Mouse (Mus musculus) small intestine, adult 2 months (tissue): ENCODE results near the gene Cmpk1. TPM values are rescaled to one million over a fixed set of nuclear protein-coding genes. Genes with fewer than 3 reads are reported as not detected.
"Not testable (repeated sequence)": the region's sequence is repeated elsewhere in the genome, so short reads cannot be mapped to it uniquely, and the experiment has no call there.

ENCODE experiments used
- H3K27ac ChIP-seq: fragments of 200-500 bp; 2 replicates; pipeline ENCODE4 v1.5.1; 2012; ENCODE audit warnings: low read depth, low read length, control low read depth, inconsistent platforms; ENCODE audit not compliant: insufficient read depth
- H3K27me3 ChIP-seq: fragments of 200-500 bp; 2 replicates; pipeline ENCODE4 v1.6.1; 2012; ENCODE audit warnings: mild to moderate bottlenecking, moderate library complexity, low read length, inconsistent platforms; ENCODE audit not compliant: control insufficient read depth, insufficient read depth
- H3K36me3 ChIP-seq: fragments of 200-500 bp; 2 replicates; pipeline ENCODE4 v1.6.1; 2012; ENCODE audit warnings: mild to moderate bottlenecking, low read length, control low read depth, inconsistent platforms; ENCODE audit not compliant: control insufficient read depth, insufficient read depth
- H3K4me1 ChIP-seq: fragments of 200-500 bp; 2 replicates; pipeline ENCODE4 v1.6.1; 2012; ENCODE audit warnings: low read length, inconsistent platforms, mixed read lengths; ENCODE audit not compliant: control insufficient read depth, insufficient read depth, insufficient read length
- H3K4me3 ChIP-seq: fragments of 200-500 bp; 2 replicates; pipeline ENCODE4 v1.5.1; 2012; ENCODE audit warnings: low read depth, mild to moderate bottlenecking, control low read depth, inconsistent platforms, low read length, moderate library complexity
- CTCF ChIP-seq: fragments of 200-500 bp; IDR thresholded peaks from 2 replicates; pipeline ENCODE4 v1.5.1; 2012; ENCODE audit warnings: low read depth, mild to moderate bottlenecking, control low read depth, inconsistent platforms, low read length, moderate library complexity, mixed read lengths; ENCODE audit not compliant: insufficient replicate concordance, insufficient read length; ENCODE audit errors: extremely low read depth
- POLR2A ChIP-seq: fragments of 200-500 bp; IDR thresholded peaks from 2 replicates; pipeline ENCODE4 v1.6.1; 2012; ENCODE audit warnings: low read depth, mild to moderate bottlenecking, control low read depth, inconsistent platforms, low read length, moderate library complexity
- WGBS: fragments of 180-500 bp; shearing (Covaris S2); methylation state at CpG from one replicate; pipeline ENCODE4 v1.1.7; 2018; 5-methylcytosine and 5-hydroxymethylcytosine counted together
- polyA plus RNA-seq: library from polyadenylated mRNA; depleted of rRNA; stranded (reverse); fragments of >200 nt; gene quantifications from 2 replicates; pipeline ENCODE4 v1.2.3, GENCODE M21; 2012

Gene Cmpk1
- polyA plus RNA-seq, 1 experiment, result 43.1 TPM

GRCm38 (mm10) chr4:114997051-114997450, 10.0 kb upstream of the Cmpk1 start:
- Histone ChIP-seq H3K4me1 (peaks cover 2% of the 10 kb centered on the region; the same call in 1 of the 2 replicates), H3K4me3 (no peak overlapping the region), H3K27me3 (no peaks in the 10 kb centered on the region), H3K36me3 (no peaks in the 10 kb centered on the region), H3K27ac (no peak overlapping the region)
- WGBS, result 17% methylated on average over 3 of the region's 3 CpGs
- TF ChIP-seq CTCF, result no peak
- no peak for TF ChIP-seq POLR2A

GRCm38 (mm10) chr4:114994218-114994617, 7.2 kb upstream of the Cmpk1 start:
- Histone ChIP-seq H3K27ac (no peak overlapping the region), H3K27me3 (no peaks in the 10 kb centered on the region), H3K4me3 (no peak overlapping the region), H3K36me3 (no peaks in the 10 kb centered on the region), H3K4me1 (peaks cover 2% of the 10 kb centered on the region; the same call in 1 of the 2 replicates)
- WGBS, result 95% methylated on average over 3 of the region's 3 CpGs
- no peak for TF ChIP-seq POLR2A
- no peak for TF ChIP-seq CTCF

GRCm38 (mm10) chr4:114986211-114986590, 840 bp downstream of the Cmpk1 start:
- 2% methylated on average over 8 of the region's 8 CpGs for WGBS

GRCm38 (mm10) chr4:114983020-114983419, 4.0 kb downstream of the Cmpk1 start:
- no peak overlapping the region for H3K4me3 ChIP-seq
- 77% methylated on average over 1 of the region's 1 CpGs for WGBS
- no peak overlapping the region for H3K27ac ChIP-seq
- peaks cover 1% of the 10 kb centered on the region; the same call in 1 of the 2 replicates for H3K36me3 ChIP-seq
- TF ChIP-seq POLR2A (no peak), CTCF (no peak)
- H3K4me1 ChIP-seq, result peaks cover 5% of the 10 kb centered on the region; the same call in 1 of the 2 replicates
- no peaks in the 10 kb centered on the region for H3K27me3 ChIP-seq

More at GRCm38 (mm10) chr4:114986211-114986590, 840 bp downstream of the Cmpk1 start:
- Histone ChIP-seq H3K36me3 (peaks cover 1% of the 10 kb centered on the region; the same call in 1 of the 2 replicates), H3K4me3 (peak overlapping the region; percentile 72), H3K27me3 (no peaks in the 10 kb centered on the region), H3K4me1 (peaks cover 5% of the 10 kb centered on the region; the same call in 1 of the 2 replicates), H3K27ac (peak overlapping the region; percentile 98)
- TF ChIP-seq POLR2A, result no peak
- TF ChIP-seq CTCF, result no peak

GRCm38 (mm10) chr4:114982619-114983018, 4.4 kb downstream of the Cmpk1 start:
- H3K27me3 ChIP-seq, result no peaks in the 10 kb centered on the region
- peaks cover 6% of the 10 kb centered on the region; the same call in 1 of the 2 replicates for H3K4me1 ChIP-seq
- peaks cover 1% of the 10 kb centered on the region; the same call in 1 of the 2 replicates for H3K36me3 ChIP-seq
- TF ChIP-seq POLR2A, result no peak
- no peak for TF ChIP-seq CTCF
- H3K27ac ChIP-seq, result no peak overlapping the region
- WGBS, result 76% methylated on average over 1 of the region's 1 CpGs
- H3K4me3 ChIP-seq, result no peak overlapping the region

- Histone ChIP-seq H3K4me1 (peaks cover 2% of the 10 kb centered on the region; the same call in 1 of the 2 replicates), H3K27me3 (no peaks in the 10 kb centered on the region), H3K4me3 (no peak overlapping the region), H3K27ac (no peak overlapping the region), H3K36me3 (peaks cover 7% of the 10 kb centered on the region; the same call in 1 of the 2 replicates)
- no peak for TF ChIP-seq POLR2A
- TF ChIP-seq CTCF, result no peak
- 88% methylated on average over 1 of the region's 1 CpGs for WGBS
These were observed 13.8 kb downstream of the Cmpk1 start for GRCm38 (mm10) chr4:114973229-114973740.

- Histone ChIP-seq H3K27ac (no peak overlapping the region), H3K36me3 (peaks cover 20% of the 10 kb centered on the region), H3K27me3 (no peaks in the 10 kb centered on the region), H3K4me3 (no peak overlapping the region), H3K4me1 (no peaks in the 10 kb centered on the region)
- no peak for TF ChIP-seq CTCF
- no peak for TF ChIP-seq POLR2A
- 87% methylated on average over 5 of the region's 5 CpGs for WGBS
These were observed 16.3 kb downstream of the Cmpk1 start for GRCm38 (mm10) chr4:114970736-114971135.

- H3K27ac ChIP-seq, H3K27me3 ChIP-seq, H3K4me1 ChIP-seq, H3K4me3 ChIP-seq: not testable (repeated sequence)
- peaks cover 29% of the 10 kb centered on the region for H3K36me3 ChIP-seq
- WGBS, result 42% methylated on average over 2 of the region's 2 CpGs
These were observed 26.2 kb downstream of the Cmpk1 start for GRCm38 (mm10) chr4:114960881-114961280.
